Mouse (Mus musculus): ENCODE results near the gene Gal. TPM values are rescaled to one million over a fixed set of nuclear protein-coding genes. Genes with fewer than 3 reads are reported as not detected.

Gal gene
- polyA plus RNA-seq, 1 experiment from 2014 or later: 25.2 TPM

Other genes with a start within 250 kb of the Gal start
- 143 and 147 TPM in 2 replicates for gene Mrpl21, start 131.6 kb downstream of the Gal start, polyA plus RNA-seq (2014; fragmentation: Nextera tagmentation; extraction: Ambion mirVana)
- gene Ighmbp2, start 131.5 kb downstream of the Gal start, polyA plus RNA-seq (2014; fragmentation: Nextera tagmentation; extraction: Ambion mirVana): 9.3 and 10.5 TPM in 2 replicates
- gene Cpt1a, start 92.2 kb downstream of the Gal start, polyA plus RNA-seq (2014; fragmentation: Nextera tagmentation; extraction: Ambion mirVana): 22.8 and 24.3 TPM in 2 replicates
- gene Tesmin, start 25.7 kb downstream of the Gal start, polyA plus RNA-seq (2014; fragmentation: Nextera tagmentation; extraction: Ambion mirVana): 0.16 and 0.51 TPM in 2 replicates
- 64.2 and 70.9 TPM in 2 replicates for gene Ppp6r3, start 161.2 kb upstream of the Gal start, polyA plus RNA-seq (2014; fragmentation: Nextera tagmentation; extraction: Ambion mirVana)

Measured in intestine, embryonic 14.5 days (tissue).